Mouse (Mus musculus) ES-E14 (cell line): ENCODE data around the gene Cdkn2aipnl.

ENCODE experiments used
- CHD2 ChIP-seq: IDR thresholded peaks from 2 replicates; pipeline ENCODE4 v1.6.1; 2014; ENCODE audit warnings: mild to moderate bottlenecking, low read depth, low read length, inconsistent platforms
- HCFC1 ChIP-seq: IDR thresholded peaks from 2 replicates; pipeline ENCODE4 v1.6.1; 2012; ENCODE audit warnings: low read length, inconsistent platforms, borderline replicate concordance; ENCODE audit not compliant: insufficient read depth
- MAFK ChIP-seq: IDR thresholded peaks from 2 replicates; pipeline ENCODE4 v1.6.1; 2014; ENCODE audit warnings: mild to moderate bottlenecking, low read depth, low read length, inconsistent platforms; ENCODE audit not compliant: insufficient read depth
- ZC3H11A ChIP-seq: IDR thresholded peaks from 2 replicates; pipeline ENCODE4 v1.6.1; 2012; ENCODE audit warnings: low read depth, mild to moderate bottlenecking, inconsistent platforms, low read length, borderline replicate concordance

DNA sequence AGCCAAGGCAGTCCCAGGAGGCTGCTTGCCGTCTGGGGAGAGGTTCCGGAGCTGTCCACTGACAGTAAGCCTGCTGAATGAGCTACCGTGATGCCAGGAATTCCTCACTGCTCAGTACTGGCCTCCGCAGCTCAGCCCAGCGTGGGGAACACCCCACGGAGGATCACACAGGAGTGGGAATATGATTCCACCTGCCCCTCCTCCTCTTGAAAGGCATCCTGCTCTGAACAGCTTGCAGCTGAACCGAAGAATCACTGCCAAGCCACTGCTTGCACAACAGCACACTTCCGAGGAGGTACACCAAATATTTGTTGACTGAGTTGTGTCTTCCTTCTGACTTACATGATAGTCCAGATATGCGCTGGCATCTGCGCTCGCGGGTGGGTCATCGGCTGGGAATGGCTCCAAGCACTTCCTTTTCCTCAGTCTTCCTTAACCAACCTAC is 26.9 kb upstream of the Cdkn2aipnl start:
- TF ChIP-seq ZC3H11A (no peak), HCFC1 (no peak), MAFK (no peak), CHD2 (no peak)
